8 mouse cellular contexts compared by ENCODE assay signal in genomic region chr7:80689221-80689591, GRCm38 (mm10). TPM values are rescaled to one million over a fixed set of nuclear protein-coding genes. Genes with fewer than 3 reads are reported as not detected.
DNase-seq lines count a peak whose midpoint lies in the region; ATAC-seq and TF ChIP-seq lines count a peak whose summit lies in the region.

No protein-coding gene starts in this region.

- TF ChIP-seq CTCF in gastrocnemius, adult 2 months (IDR thresholded peaks at IDR 0.05) = no peak
- no peak for TF ChIP-seq CTCF in hindbrain, postnatal 0 days (IDR thresholded peaks at IDR 0.05; ENCODE audit: low read depth)

- no peaks in the 10 kb centered on the region for H3K36me3 ChIP-seq in ES-E14 (ENCODE audit: control insufficient read depth, insufficient read depth, low read length, poor library complexity, severe bottlenecking)
- no peaks in the 10 kb centered on the region for H3K36me3 ChIP-seq in forebrain, embryonic 10.5 days (replicated peaks)
- H3K36me3 ChIP-seq in hindbrain, postnatal 0 days (ENCODE audit: insufficient read depth, low read length) = no peaks in the 10 kb centered on the region

- no peaks in the 10 kb centered on the region for H3K9me3 ChIP-seq in ES-E14 (ENCODE audit: control insufficient read depth, insufficient read depth, low read depth, low read length)
- H3K9me3 ChIP-seq in forebrain, embryonic 10.5 days = no peaks in the 10 kb centered on the region
- no peaks in the 10 kb centered on the region for H3K9me3 ChIP-seq in hindbrain, postnatal 0 days (ENCODE audit: low read length)

- 0 out of 2 replicates have a peak, but pooled peaks cover 4% of the 10 kb centered on the region for H3K27me3 ChIP-seq in forebrain, embryonic 10.5 days (ENCODE audit: poor library complexity, severe bottlenecking)
- no peaks in the 10 kb centered on the region for H3K27me3 ChIP-seq in hindbrain, postnatal 0 days (ENCODE audit: insufficient read depth, low read length)

- peak overlapping the region; percentile 97 for H3K27ac ChIP-seq in gastrocnemius, adult 2 months
- no peak overlapping the region for H3K27ac ChIP-seq in ES-E14 (ENCODE audit: insufficient read depth, low read depth, low read length, poor library complexity, severe bottlenecking)
- peak overlapping the region; percentile 94 for H3K27ac ChIP-seq in forebrain, embryonic 10.5 days
- peak overlapping the region; percentile 98 for H3K27ac ChIP-seq in hindbrain, postnatal 0 days

- peak overlapping the region; percentile 72 for H3K4me2 ChIP-seq in hindbrain, postnatal 0 days (ENCODE audit: low read depth, low read length)

- ATAC-seq in hindbrain, postnatal 0 days = no peak
- ATAC-seq in megakaryocyte-erythroid progenitor cell, adult 5-6 weeks (replicated peaks; ENCODE audit: low FRiP score, low TSS enrichment, poor library complexity, severe bottlenecking) = peak; percentile 4; the same call in 1 of the 2 replicates

- peaks cover 0 to 3% of the 10 kb centered on the region in 2 experiments; a peak in 2 of 4 replicates for H3K4me1 ChIP-seq in ES-E14 (ENCODE audit: control insufficient read depth in 2 of 2, insufficient read depth in 2 of 2, low read length in 2 of 2, poor library complexity in 1 of 2)
- H3K4me1 ChIP-seq in forebrain, embryonic 10.5 days = peaks cover 20% of the 10 kb centered on the region
- H3K4me1 ChIP-seq in hindbrain, postnatal 0 days (ENCODE audit: insufficient read depth, low read length) = peaks cover 7% of the 10 kb centered on the region; the same call in 1 of the 2 replicates

- 27% methylated on average over 10 of the region's 10 CpGs for WGBS in forebrain, embryonic 10.5 days
- WGBS in hindbrain, postnatal 0 days = 12% methylated on average over 10 of the region's 10 CpGs

- in situ Hi-C loops in ES-E14 (cut with MboI; ENCODE audit: low sequenced_read_pairs in 2 of 2, unreplicated experiment in 2 of 2) = no loop called here

- no peak for DNase-seq in gastrocnemius, adult 2 months
- no peak for DNase-seq in gastrocnemius, postnatal 14 days
- DNase-seq in ES-E14 (ENCODE audit: low read depth, low spot score) = no peak
- no peak for DNase-seq in forebrain, embryonic 10.5 days (ENCODE audit: extremely low spot score, low spot score)
- DNase-seq in hindbrain, postnatal 0 days (ENCODE audit: low spot score) = no peak
- no peak for DNase-seq in frontal cortex, postnatal 25 days (ENCODE audit: low spot score in 2 of 2)
- DNase-seq in spleen, postnatal 4 days (ENCODE audit: low spot score in 2 of 2) = no peak

- peak overlapping the region; percentile 79 for H3K4me3 ChIP-seq in gastrocnemius, adult 2 months
- peak overlapping the region; percentile 74 to 81 for H3K4me3 ChIP-seq in ES-E14 (ENCODE audit: insufficient read depth in 1 of 2, low read depth in 1 of 2, low read length in 2 of 2, poor library complexity in 1 of 2, severe bottlenecking in 1 of 2)
- H3K4me3 ChIP-seq in forebrain, embryonic 10.5 days = peak overlapping the region; percentile 83
- H3K4me3 ChIP-seq in hindbrain, postnatal 0 days (ENCODE audit: low read length) = peak overlapping the region; percentile 84

- no peak overlapping the region for H3K9ac ChIP-seq in ES-E14 (ENCODE audit: insufficient read depth, low read depth, low read length, poor library complexity, severe bottlenecking)
- H3K9ac ChIP-seq in hindbrain, postnatal 0 days (replicated peaks; ENCODE audit: low read length) = peak overlapping the region; percentile 94

- intact Hi-C loops in gastrocnemius, adult 2 months (cut with DNase I) = loop anchor here (5.0 to 10.0 kb wide), 3 partner anchors 52 to 304 kb away; partner anchors contain the start of gene Fes
- intact Hi-C loops in gastrocnemius, postnatal 14 days (cut with DNase I; ENCODE audit: low total_unique reads) = loop anchor here (10.0 kb wide), 1 partner anchor 74 kb away; no protein-coding TSS in a partner anchor

TF ChIP-seq in ES-E14, 5 proteins besides CTCF, POLR2A, EP300 and RAD21:
- no peak for TF ChIP-seq HCFC1 (IDR thresholded peaks at IDR 0.05; ENCODE audit: borderline replicate concordance, insufficient read depth, low read length)
- TF ChIP-seq ZNF384 (IDR thresholded peaks at IDR 0.05; ENCODE audit: low read depth, low read length) = no peak
- no peak for TF ChIP-seq ZC3H11A (IDR thresholded peaks at IDR 0.05; ENCODE audit: borderline replicate concordance, low read depth, low read length)
- TF ChIP-seq MAFK (IDR thresholded peaks at IDR 0.05; ENCODE audit: insufficient read depth, low read depth, low read length) = no peak
- no peak for TF ChIP-seq CHD2 (IDR thresholded peaks at IDR 0.05; ENCODE audit: low read depth, low read length)

RNA-seq across cellular contexts. Expression of gene Crtc3, which starts 0.5 kb away (rescaled TPM):
- total RNA-seq in gastrocnemius, adult 2 months (2021) = 10 to 100 TPM; 12.0 to 13.1 TPM
- total RNA-seq in gastrocnemius, postnatal 14 days (2021) = 10 to 100 TPM; 14.7 to 15.3 TPM
- total RNA-seq in ES-E14 (2012; rRNA removed) = 1.1 and 2.4 TPM in 2 replicates
- 7.8 and 9.3 TPM in 2 replicates for polyA plus RNA-seq in forebrain, embryonic 10.5 days (2016; fragmentation: Nextera tagmentation; extraction: Ambion mirVana)
- total RNA-seq in hindbrain, postnatal 0 days (2014; rRNA removed) = 16.2 and 16.9 TPM in 2 replicates
- polyA plus RNA-seq in hindbrain, postnatal 0 days (2015; fragmentation: Nextera tagmentation; extraction: Ambion mirVana) = 15.1 and 17.2 TPM in 2 replicates
- total RNA-seq in megakaryocyte-erythroid progenitor cell, adult 5-6 weeks (2014; fragmentation: Nextera tagmentation) = 29.1 and 29.3 TPM in 2 replicates
- 8.2 and 14.8 TPM in 2 replicates for total RNA-seq in megakaryocyte-erythroid progenitor cell, adult 5-6 weeks (2017)
